Mouse (Mus musculus) liver, embryonic 14.5 days (tissue): ENCODE measurements at regions not wholly inside any gene's neighbourhood (a gene's known extent, or its start where the extent isn't known, plus 50 kb on each side); places are given as distances from the start of the nearest gene placed in this dataset.

ENCODE experiments used
- ATAC-seq: fragments of 200-750 bp; cut with Nextera tagmentation; 2 replicates; pipeline ENCODE4 v1.8.0; 2017; ENCODE audit warnings: moderate number of reproducible peaks, mild to moderate bottlenecking, moderate library complexity; ENCODE audit not compliant: insufficient read depth
- DNase-seq, 3 experiments: peaks; one replicate each; pipeline ENCODE4 v3.0.0-alpha.2; 2012 to 2013; ENCODE audit warnings: low read depth in 3 of 3, low spot score in 3 of 3
- H3K27ac ChIP-seq: fragments of 300-500 bp; sonication (generic); 2 replicates; pipeline ENCODE4 v1.5.1; 2014; ENCODE audit warnings: moderate library complexity, mild to moderate bottlenecking, control low read depth, inconsistent platforms
- H3K27me3 ChIP-seq: fragments of 300-500 bp; sonication (generic); 2 replicates; pipeline ENCODE4 v1.6.1; 2014; ENCODE audit warnings: mild to moderate bottlenecking, low read length, moderate library complexity; ENCODE audit not compliant: control insufficient read depth, insufficient read depth
- H3K36me3 ChIP-seq: fragments of 300-500 bp; sonication (generic); replicated peaks from 2 replicates; pipeline ENCODE4 v1.6.1; 2014; ENCODE audit warnings: low read depth; ENCODE audit not compliant: control insufficient read depth, insufficient read depth
- H3K4me1 ChIP-seq, 2 experiments: fragments of 200-500 bp in 1 of 2; fragments of 300-500 bp in 1 of 2; sonication (generic) in 1 of 2; replicated peaks; 2 replicates each; pipeline ENCODE4 v1.6.1; 2012 to 2014; ENCODE audit warnings: antibody characterized with exemption in 1 of 2, inconsistent platforms in 1 of 2, low read length in 1 of 2; ENCODE audit not compliant: control insufficient read depth in 2 of 2, insufficient read depth in 2 of 2
- H3K4me2 ChIP-seq: fragments of 300-500 bp; sonication (generic); 2 replicates; pipeline ENCODE4 v1.6.1; 2014; ENCODE audit warnings: low read depth, mild to moderate bottlenecking, control low read depth, moderate library complexity
- H3K4me3 ChIP-seq, 2 experiments: fragments of 200-500 bp in 1 of 2; fragments of 300-500 bp in 1 of 2; sonication (generic) in 1 of 2; 2 replicates each; pipeline ENCODE4 v1.5.1; 2012 to 2014; ENCODE audit warnings: low read depth in 2 of 2, low read length in 2 of 2, mild to moderate bottlenecking in 2 of 2, control low read depth in 1 of 2, inconsistent platforms in 1 of 2, moderate library complexity in 1 of 2; ENCODE audit not compliant: insufficient read depth in 1 of 2
- H3K9ac ChIP-seq: fragments of 300-500 bp; sonication (generic); replicated peaks from 2 replicates; pipeline ENCODE4 v1.6.1; 2014; ENCODE audit warnings: mild to moderate bottlenecking, control low read depth, moderate library complexity
- H3K9me3 ChIP-seq: fragments of 300-500 bp; sonication (generic); 2 replicates; pipeline ENCODE4 v1.6.1; 2016; ENCODE audit warnings: low read length, mixed read lengths; ENCODE audit not compliant: control insufficient read depth
- CTCF ChIP-seq: IDR thresholded peaks from 2 replicates; pipeline ENCODE4 v1.5.1; 2016; ENCODE audit warnings: antibody characterized with exemption, low read depth, control low read depth
- EP300 ChIP-seq: IDR thresholded peaks from 2 replicates; pipeline ENCODE4 v1.6.1; 2016; ENCODE audit warnings: antibody characterized with exemption, low read depth
- WGBS: fragments of 180-500 bp; shearing (Covaris S2); extraction: QIAGEN DNeasy Blood & Tissue Kit; methylation state at CpG from one replicate; pipeline ENCODE4 v1.1.7; 2014; ENCODE audit not compliant: insufficient replicate concordance; 5-methylcytosine and 5-hydroxymethylcytosine counted together

- no peak overlapping the region for H3K27ac ChIP-seq
- no peak overlapping the region for H3K9ac ChIP-seq
- no peak for TF ChIP-seq EP300
- no peak for TF ChIP-seq CTCF
These were observed 532.0 kb downstream of the Nfib start for GRCm38 (mm10) chr4:82173461-82174085.

GRCm38 (mm10) chr4:82170930-82171329, 534.6 kb downstream of the Nfib start:
- H3K9me3 ChIP-seq: no peaks in the 10 kb centered on the region
- no peak overlapping the region for H3K4me2 ChIP-seq
- H3K36me3 ChIP-seq: no peaks in the 10 kb centered on the region
- WGBS: 37% methylated on average over 4 of the region's 4 CpGs
- no peak for TF ChIP-seq EP300
- TF ChIP-seq CTCF: no peak
- ATAC-seq: no peak
- H3K27ac ChIP-seq: no peak overlapping the region
- H3K9ac ChIP-seq: no peak overlapping the region
- DNase-seq: no peak
- no peaks in the 10 kb centered on the region; a peak in 1 of 4 replicates for H3K4me1 ChIP-seq
- no peaks in the 10 kb centered on the region for H3K27me3 ChIP-seq
- H3K4me3 ChIP-seq: no peak overlapping the region

More at GRCm38 (mm10) chr4:82173461-82174085, 532.0 kb downstream of the Nfib start:
- WGBS: 55% methylated on average over 17 of the region's 17 CpGs
- H3K4me3 ChIP-seq: no peak overlapping the region
- H3K9me3 ChIP-seq: no peaks in the 10 kb centered on the region
- ATAC-seq (no peak), DNase-seq (no peak)
- no peaks in the 10 kb centered on the region for H3K36me3 ChIP-seq
- H3K4me1 ChIP-seq: no peaks in the 10 kb centered on the region; a peak in 1 of 4 replicates
- no peak overlapping the region for H3K4me2 ChIP-seq
- H3K27me3 ChIP-seq: no peaks in the 10 kb centered on the region

- no peak for TF ChIP-seq EP300
- H3K4me2 ChIP-seq: no peak overlapping the region
- WGBS: 60% methylated on average over 5 of the region's 5 CpGs
These were observed 537.5 kb downstream of the Nfib start for GRCm38 (mm10) chr4:82168032-82168431.

GRCm38 (mm10) chr4:82167396-82167795, 538.2 kb downstream of the Nfib start:
- Histone ChIP-seq H3K4me1 (no peaks in the 10 kb centered on the region), H3K27ac (no peak overlapping the region), H3K27me3 (no peaks in the 10 kb centered on the region), H3K9me3 (no peaks in the 10 kb centered on the region), H3K9ac (no peak overlapping the region), H3K4me2 (no peak overlapping the region), H3K36me3 (no peaks in the 10 kb centered on the region), H3K4me3 (no peak overlapping the region)
- no peak for ATAC-seq
- DNase-seq: no peak
- WGBS: 58% methylated on average over 5 of the region's 5 CpGs
- TF ChIP-seq EP300 (no peak), CTCF (no peak)

More at GRCm38 (mm10) chr4:82168032-82168431, 537.5 kb downstream of the Nfib start:
- DNase-seq: no peak
- Histone ChIP-seq H3K36me3 (no peaks in the 10 kb centered on the region), H3K9ac (no peak overlapping the region), H3K27me3 (no peaks in the 10 kb centered on the region), H3K4me1 (no peaks in the 10 kb centered on the region), H3K27ac (no peak overlapping the region), H3K9me3 (no peaks in the 10 kb centered on the region), H3K4me3 (no peak overlapping the region)
- no peak for ATAC-seq

GRCm38 (mm10) chr4:82166826-82167225, 538.7 kb downstream of the Nfib start:
- no peak for TF ChIP-seq CTCF
- TF ChIP-seq EP300: no peak
- Histone ChIP-seq H3K9ac (no peak overlapping the region), H3K27ac (no peak overlapping the region), H3K27me3 (no peaks in the 10 kb centered on the region), H3K4me2 (no peak overlapping the region), H3K4me3 (no peak overlapping the region), H3K36me3 (no peaks in the 10 kb centered on the region), H3K4me1 (no peaks in the 10 kb centered on the region), H3K9me3 (no peaks in the 10 kb centered on the region)
- DNase-seq (no peak), ATAC-seq (no peak)
- WGBS: 59% methylated on average over 1 of the region's 1 CpGs
